Mouse (Mus musculus): Measurements from ENCODE around the gene Cyp4f18.
"Not testable (repeated sequence)": the region's sequence is repeated elsewhere in the genome, so short reads cannot be mapped to it uniquely, and the experiment has no call there.

- TF ChIP-seq CTCF (IDR thresholded peaks at IDR 0.05; ENCODE audit: insufficient read depth, low read length); POLR2A (IDR thresholded peaks at IDR 0.05; ENCODE audit: borderline replicate concordance, extremely low read depth, low read depth, low read length): not testable (repeated sequence)
Observed at GRCm38 (mm10) chr8:72013506-72014228, 4.2 kb upstream of the Cyp4f18 start.

Data from lung, adult 2 months (tissue).